ENCODE assay signal across 8 mouse cellular contexts in genomic region chr11:49244595-49244930, GRCm38 (mm10). TPM values are rescaled to one million over a fixed set of nuclear protein-coding genes. Genes with fewer than 3 reads are reported as not detected.
DNase-seq lines count a peak whose midpoint lies in the region; ATAC-seq and TF ChIP-seq lines count a peak whose summit lies in the region.

No protein-coding gene starts in this region.

- ATAC-seq in limb, embryonic 15.5 days (ENCODE audit: insufficient number of reproducible peaks, low FRiP score, low TSS enrichment, low read depth), result no peak
- no peak for ATAC-seq in stomach, postnatal 0 days (ENCODE audit: low FRiP score, low TSS enrichment)

- H3K4me1 ChIP-seq in heart, adult 2 months (ENCODE audit: control insufficient read depth, insufficient read depth, low read length), result peaks cover 23% of the 10 kb centered on the region
- H3K4me1 ChIP-seq in thymus, adult 2 months (replicated peaks; ENCODE audit: control insufficient read depth, insufficient read depth, low read length), result peaks cover 31% of the 10 kb centered on the region
- peaks cover 41% of the 10 kb centered on the region for H3K4me1 ChIP-seq in limb, embryonic 15.5 days
- peaks cover 26% of the 10 kb centered on the region for H3K4me1 ChIP-seq in stomach, postnatal 0 days (replicated peaks; ENCODE audit: control insufficient read depth, insufficient read depth)

- peak overlapping the region; percentile 88 for H3K9ac ChIP-seq in heart, adult 2 months (ENCODE audit: low read depth, low read length)
- 0 out of 2 replicates have a peak overlapping the region, but pooled peaks have one; percentile 7 for H3K9ac ChIP-seq in limb, embryonic 15.5 days
- H3K9ac ChIP-seq in stomach, postnatal 0 days (ENCODE audit: low read length), result peak overlapping the region; percentile 56; the same call in 1 of the 2 replicates

- H3K9me3 ChIP-seq in limb, embryonic 15.5 days, result no peaks in the 10 kb centered on the region
- H3K9me3 ChIP-seq in stomach, postnatal 0 days (ENCODE audit: control insufficient read depth, low read length), result no peaks in the 10 kb centered on the region

- no peak for TF ChIP-seq POLR2A in heart, adult 2 months (IDR thresholded peaks at IDR 0.05; ENCODE audit: insufficient read depth, low read depth, low read length)
- no peak for TF ChIP-seq POLR2A in thymus, adult 2 months (IDR thresholded peaks at IDR 0.05; ENCODE audit: control insufficient read depth, extremely low read depth, insufficient read depth, low read length, poor library complexity)

- no peak for TF ChIP-seq CTCF in heart, adult 2 months (IDR thresholded peaks at IDR 0.05)
- TF ChIP-seq CTCF in thymus, adult 2 months (IDR thresholded peaks at IDR 0.05; ENCODE audit: borderline replicate concordance, control insufficient read depth, extremely low read depth, insufficient read depth, low read length, poor library complexity), result no peak
- TF ChIP-seq CTCF in stomach, postnatal 0 days (IDR thresholded peaks at IDR 0.05; ENCODE audit: low read depth), result no peak

- DNase-seq in heart, adult 2 months, result no peak
- DNase-seq in heart, adult 8-10 months (ENCODE audit: low spot score), result no peak
- no peak for DNase-seq in thymus, adult 2 months
- no peak for DNase-seq in thymus, postnatal 36 days
- no peak for DNase-seq in stomach, postnatal 0 days (ENCODE audit: low spot score)
- DNase-seq in left cerebral cortex, adult 8-10 months (ENCODE audit: low spot score in 2 of 2), result no peak
- DNase-seq in left cerebral cortex, postnatal 4 days, result no peak

- no peak for TF ChIP-seq EP300 in heart, adult 2 months (IDR thresholded peaks at IDR 0.05; ENCODE audit: insufficient read depth, low read depth, low read length)
- TF ChIP-seq EP300 in stomach, postnatal 0 days (optimal IDR thresholded peaks at IDR 0.05), result no peak

- H3K27me3 ChIP-seq in heart, adult 2 months (ENCODE audit: control insufficient read depth, insufficient read depth, low read length), result no peaks in the 10 kb centered on the region
- H3K27me3 ChIP-seq in thymus, adult 2 months (ENCODE audit: control insufficient read depth, insufficient read depth, low read length), result no peaks in the 10 kb centered on the region
- no peaks in the 10 kb centered on the region for H3K27me3 ChIP-seq in limb, embryonic 15.5 days
- no peaks in the 10 kb centered on the region for H3K27me3 ChIP-seq in stomach, postnatal 0 days (ENCODE audit: control insufficient read depth, insufficient read depth, low read length)

- 1% methylated on average over 4 of the region's 4 CpGs for WGBS in heart, adult 2 months
- WGBS in thymus, adult 2 months, result 3% methylated on average over 4 of the region's 4 CpGs
- 1% methylated on average over 4 of the region's 4 CpGs for WGBS in limb, embryonic 15.5 days
- WGBS in stomach, postnatal 0 days, result 0% methylated on average over 4 of the region's 4 CpGs

- H3K4me3 ChIP-seq in heart, adult 2 months, result peak overlapping the region; percentile 46
- peak overlapping the region; percentile 54 for H3K4me3 ChIP-seq in thymus, adult 2 months (ENCODE audit: control insufficient read depth, insufficient read depth, low read length)
- peak overlapping the region; percentile 58 for H3K4me3 ChIP-seq in limb, embryonic 15.5 days
- peak overlapping the region; percentile 56 for H3K4me3 ChIP-seq in stomach, postnatal 0 days (ENCODE audit: low read depth, low read length)

- peak overlapping the region; percentile 97 for H3K27ac ChIP-seq in heart, adult 2 months
- H3K27ac ChIP-seq in thymus, adult 2 months (ENCODE audit: control insufficient read depth, insufficient read depth, low read length), result peak overlapping the region; percentile 95
- peak overlapping the region; percentile 96 for H3K27ac ChIP-seq in limb, embryonic 15.5 days
- H3K27ac ChIP-seq in stomach, postnatal 0 days (replicated peaks), result peak overlapping the region; percentile 94

- peaks cover 4% of the 10 kb centered on the region; the same call in 1 of the 2 replicates for H3K36me3 ChIP-seq in heart, adult 2 months (ENCODE audit: control insufficient read depth, insufficient read depth, low read length)
- no peaks in the 10 kb centered on the region for H3K36me3 ChIP-seq in thymus, adult 2 months (ENCODE audit: control insufficient read depth, insufficient read depth, low read length)
- no peaks in the 10 kb centered on the region for H3K36me3 ChIP-seq in limb, embryonic 15.5 days
- no peaks in the 10 kb centered on the region for H3K36me3 ChIP-seq in stomach, postnatal 0 days (ENCODE audit: control insufficient read depth, insufficient read depth, low read length)

- intact Hi-C loops in heart, adult 2 months (cut with DNase I), result no loop called here
- intact Hi-C loops in left cerebral cortex, postnatal 4 days (cut with DNase I), result loop anchor here (5.0 kb wide), 1 partner anchor 37 kb away; no protein-coding TSS in a partner anchor

- H3K79me2 ChIP-seq in heart, adult 2 months (replicated peaks; ENCODE audit: control insufficient read depth, insufficient read depth, low read length), result no peaks in the 10 kb centered on the region

- H3K4me2 ChIP-seq in limb, embryonic 15.5 days, result peak overlapping the region; percentile 67
- H3K4me2 ChIP-seq in stomach, postnatal 0 days (replicated peaks; ENCODE audit: low read depth), result peak overlapping the region; percentile 65

RNA-seq across cellular contexts. Expression of gene Mgat1, which starts 0.6 kb away (rescaled TPM):
- total RNA-seq in heart, adult 2 months (2021), result 10 to 100 TPM; 59.2 to 72.3 TPM
- polyA plus RNA-seq in heart, adult 2 months (2012; rRNA removed), result 74.4 and 86.4 TPM in 2 replicates
- total RNA-seq in heart, adult 8-10 months (2022), result 10 to 100 TPM; 62.4 to 80.4 (median 68.8) TPM
- polyA plus RNA-seq in thymus, adult 2 months (2012; rRNA removed), result 336 and 378 TPM in 2 replicates
- polyA plus RNA-seq in limb, embryonic 15.5 days (2015; fragmentation: Nextera tagmentation; extraction: Ambion mirVana), result 74.6 and 81.3 TPM in 2 replicates
- 42.7 and 43.4 TPM in 2 replicates for polyA plus RNA-seq in stomach, postnatal 0 days (2015; fragmentation: Nextera tagmentation; extraction: Ambion mirVana)
- 10 to 100 TPM; 65.9 to 72.3 (median 69.2) TPM for total RNA-seq in left cerebral cortex, adult 8-10 months (2022)
- 10 to 100 TPM; 54.4 to 58.7 TPM for total RNA-seq in left cerebral cortex, postnatal 4 days (2021)

RNA-seq across cellular contexts. Expression of gene Olfr1393, which starts 33.5 kb away (rescaled TPM):
- under 1 TPM; 0.39 TPM for total RNA-seq in heart, adult 2 months (2021)
- 1.8 and 2.1 TPM in 2 replicates for polyA plus RNA-seq in heart, adult 2 months (2012; rRNA removed)
- total RNA-seq in heart, adult 8-10 months (2022), result under 1 TPM; 0.41 to 0.50 (median 0.43) TPM
- 0.40 and 0.41 TPM in 2 replicates for polyA plus RNA-seq in thymus, adult 2 months (2012; rRNA removed)
- polyA plus RNA-seq in limb, embryonic 15.5 days (2015; fragmentation: Nextera tagmentation; extraction: Ambion mirVana), result not detected in 2 replicates
- polyA plus RNA-seq in stomach, postnatal 0 days (2015; fragmentation: Nextera tagmentation; extraction: Ambion mirVana), result not detected in 2 replicates
- total RNA-seq in left cerebral cortex, adult 8-10 months (2022), result 1 to 10 TPM in 2 of 4 experiments, under 1 TPM in 2; 0.65 to 1.1 (median 0.84) TPM
- total RNA-seq in left cerebral cortex, postnatal 4 days (2021), result under 1 TPM in 1 of 2 experiments, not detected in 1; 0.48 TPM

RNA-seq across cellular contexts. Expression of gene Olfr1392, which starts 40.5 kb away (rescaled TPM):
- total RNA-seq in heart, adult 2 months (2021), result not detected
- polyA plus RNA-seq in heart, adult 2 months (2012; rRNA removed), result 0.08 TPM in 1 of 2 replicates, not detected in the other
- not detected for total RNA-seq in heart, adult 8-10 months (2022)
- polyA plus RNA-seq in thymus, adult 2 months (2012; rRNA removed), result 0.13 and 0.15 TPM in 2 replicates
- 0.10 and 0.11 TPM in 2 replicates for polyA plus RNA-seq in limb, embryonic 15.5 days (2015; fragmentation: Nextera tagmentation; extraction: Ambion mirVana)
- polyA plus RNA-seq in stomach, postnatal 0 days (2015; fragmentation: Nextera tagmentation; extraction: Ambion mirVana), result 0.10 TPM in 1 of 2 replicates, not detected in the other
- under 1 TPM in 3 of 4 experiments, not detected in 1; 0.18 to 0.28 (median 0.23) TPM for total RNA-seq in left cerebral cortex, adult 8-10 months (2022)
- under 1 TPM in 1 of 2 experiments, not detected in 1; 0.34 TPM for total RNA-seq in left cerebral cortex, postnatal 4 days (2021)

RNA-seq across cellular contexts. Expression of gene Zfp62, which starts 41.5 kb away (rescaled TPM):
- total RNA-seq in heart, adult 2 months (2021), result 10 to 100 TPM; 23.9 to 28.9 TPM
- polyA plus RNA-seq in heart, adult 2 months (2012; rRNA removed), result 2.9 and 8.2 TPM in 2 replicates
- 10 to 100 TPM; 25.0 to 31.7 (median 27.1) TPM for total RNA-seq in heart, adult 8-10 months (2022)
- polyA plus RNA-seq in thymus, adult 2 months (2012; rRNA removed), result 6.0 TPM in 2 replicates
- polyA plus RNA-seq in limb, embryonic 15.5 days (2015; fragmentation: Nextera tagmentation; extraction: Ambion mirVana), result 33.8 and 36.9 TPM in 2 replicates
- 9.9 and 10.0 TPM in 2 replicates for polyA plus RNA-seq in stomach, postnatal 0 days (2015; fragmentation: Nextera tagmentation; extraction: Ambion mirVana)
- total RNA-seq in left cerebral cortex, adult 8-10 months (2022), result 10 to 100 TPM; 64.1 to 83.4 (median 73.4) TPM
- total RNA-seq in left cerebral cortex, postnatal 4 days (2021), result 10 to 100 TPM; 47.3 to 50.4 TPM

RNA-seq across cellular contexts. Expression of gene Btnl9, which starts 57.6 kb away (rescaled TPM):
- 10 to 100 TPM; 25.0 to 31.4 TPM for total RNA-seq in heart, adult 2 months (2021)
- 18.9 and 23.0 TPM in 2 replicates for polyA plus RNA-seq in heart, adult 2 months (2012; rRNA removed)
- 10 to 100 TPM; 22.6 to 28.5 (median 23.8) TPM for total RNA-seq in heart, adult 8-10 months (2022)
- 2.6 and 3.0 TPM in 2 replicates for polyA plus RNA-seq in thymus, adult 2 months (2012; rRNA removed)
- polyA plus RNA-seq in limb, embryonic 15.5 days (2015; fragmentation: Nextera tagmentation; extraction: Ambion mirVana), result 1.8 and 2.0 TPM in 2 replicates
- 0.31 and 0.44 TPM in 2 replicates for polyA plus RNA-seq in stomach, postnatal 0 days (2015; fragmentation: Nextera tagmentation; extraction: Ambion mirVana)
- under 1 TPM in 1 of 4 experiments, not detected in 3; 0.09 TPM for total RNA-seq in left cerebral cortex, adult 8-10 months (2022)
- under 1 TPM; 0.40 to 0.70 TPM for total RNA-seq in left cerebral cortex, postnatal 4 days (2021)

Comparison
In these comparisons a context has a peak if more than half of its experiments do, and no peak if none do; other contexts are left out.
1. H3K9ac ChIP-seq: peak in every context shown above with its lines; median percentile 88 in heart, adult 2 months; 56 in stomach, postnatal 0 days; 7 in limb, embryonic 15.5 days.